Comparison of ENCODE assay signal across 15 mouse cellular contexts in genomic region chr2:59737368-59737767, GRCm38 (mm10).
"Had no signal": no experiment of that assay in that cellular context is flagged by ENCODE, and none has a peak within 500 bp of the region (broad histone marks: within the 10 kb centered on the region; RNA-seq: fewer than 3 reads in every experiment).

No protein-coding gene starts in this region.

- ATAC-seq: intestine, embryonic 16.5 days had no signal

- H3K27me3 ChIP-seq: kidney, embryonic 15.5 days; limb, embryonic 13.5 days had no signal

- H3K4me2 ChIP-seq: kidney, embryonic 15.5 days; midbrain, embryonic 11.5 days had no signal

- H3K36me3 ChIP-seq: limb, embryonic 13.5 days had no signal

- H3K27ac ChIP-seq: kidney, embryonic 15.5 days; liver, embryonic 14.5 days had no signal

- H3K4me3 ChIP-seq: kidney, embryonic 15.5 days; limb, embryonic 13.5 days had no signal

- H3K9me3 ChIP-seq: kidney, embryonic 15.5 days; limb, embryonic 13.5 days had no signal

- H3K9ac ChIP-seq: kidney, embryonic 15.5 days; limb, embryonic 13.5 days; liver, embryonic 14.5 days had no signal

- DNase-seq: kidney, adult 2 months; kidney, postnatal 14 days; layer of hippocampus, postnatal 36 days; lung, adult 18-20 months; lung, postnatal 4 days; retina, postnatal 1 day; right cerebral cortex, postnatal 4 days; spleen, adult 18-20 months; thymus, adult 18-20 months; thymus, postnatal 14 days had no signal
